Mouse (Mus musculus) brain, adult 2 months (tissue): ENCODE results near the gene Bach1.

Experiments used
- DNase-seq: peaks from one replicate; pipeline ENCODE4 v3.0.0; 2011; ENCODE audit warnings: low read depth, low spot score

Bach1 gene

GRCm38 (mm10) chr16:87698692-87699305 is at the start of gene Bach1:
TSS of gene Bach1 (plus strand) at chr16:87698945.
- DNase-seq = peak; percentile 95

GRCm38 (mm10) chr16:87652344-87652743 is 46.4 kb upstream of the Bach1 start:
- DNase-seq = no peak

GRCm38 (mm10) chr16:87652924-87653323 is 45.8 kb upstream of the Bach1 start:
- DNase-seq = peak; percentile 13

- DNase-seq = no peak
These were observed 44.6 kb upstream of the Bach1 start for GRCm38 (mm10) chr16:87654016-87654575.

- DNase-seq = peak; percentile 33
These were observed 43.7 kb upstream of the Bach1 start for GRCm38 (mm10) chr16:87655005-87655404.

GRCm38 (mm10) chr16:87655579-87655978 is 43.2 kb upstream of the Bach1 start:
- no peak for DNase-seq

- no peak for DNase-seq
These were observed 42.0 kb upstream of the Bach1 start for GRCm38 (mm10) chr16:87656771-87657170.

GRCm38 (mm10) chr16:87657291-87657690 is 41.5 kb upstream of the Bach1 start:
- no peak for DNase-seq

GRCm38 (mm10) chr16:87661024-87661471 is 37.7 kb upstream of the Bach1 start:
- peak; percentile 54 for DNase-seq

GRCm38 (mm10) chr16:87661636-87662035 is 37.1 kb upstream of the Bach1 start:
- no peak for DNase-seq

- no peak for DNase-seq
These were observed 36.2 kb upstream of the Bach1 start for GRCm38 (mm10) chr16:87662528-87662927.

GRCm38 (mm10) chr16:87663890-87664289 is 34.9 kb upstream of the Bach1 start:
- peak; percentile 12 for DNase-seq

- peak; percentile 79 for DNase-seq
These were observed 33.5 kb upstream of the Bach1 start for GRCm38 (mm10) chr16:87665246-87665645.

- DNase-seq = no peak
These were observed 32.8 kb upstream of the Bach1 start for GRCm38 (mm10) chr16:87665752-87666619.

- no peak for DNase-seq
These were observed 32.1 kb upstream of the Bach1 start for GRCm38 (mm10) chr16:87666620-87667004.

GRCm38 (mm10) chr16:87668002-87668401 is 30.7 kb upstream of the Bach1 start:
- no peak for DNase-seq

GRCm38 (mm10) chr16:87670091-87670820 is 28.5 kb upstream of the Bach1 start:
- DNase-seq = no peak

- DNase-seq = peak; percentile 11
These were observed 28.0 kb upstream of the Bach1 start for GRCm38 (mm10) chr16:87670821-87671165.

- no peak for DNase-seq
These were observed 27.4 kb upstream of the Bach1 start for GRCm38 (mm10) chr16:87671336-87671735.

GRCm38 (mm10) chr16:87673155-87673554 is 25.6 kb upstream of the Bach1 start:
- DNase-seq = no peak

GRCm38 (mm10) chr16:87676182-87676581 is 22.6 kb upstream of the Bach1 start:
- no peak for DNase-seq

- DNase-seq = no peak
These were observed 20.1 kb upstream of the Bach1 start for GRCm38 (mm10) chr16:87678667-87679066.
